10 mouse cellular contexts compared by ENCODE assay signal in genomic region chr16:73105496-73105895, GRCm38 (mm10).
A peak's percentile ranks its signal among the peaks of the same experiment; 100 is the strongest.
DNase-seq lines count a peak whose midpoint lies in the region; ATAC-seq and TF ChIP-seq lines count a peak whose summit lies in the region.
"Had no signal": no experiment of that assay in that cellular context is flagged by ENCODE, and none has a peak within 500 bp of the region (broad histone marks: within the 10 kb centered on the region; RNA-seq: fewer than 3 reads in every experiment).

No protein-coding gene starts in this region.

- no peaks in the 10 kb centered on the region for H3K36me3 ChIP-seq in hindbrain, embryonic 12.5 days
- H3K36me3 ChIP-seq in hindbrain, embryonic 11.5 days (ENCODE audit: control insufficient read depth, insufficient read depth, low read length), result no peaks in the 10 kb centered on the region
- H3K36me3 ChIP-seq: heart, embryonic 13.5 days; liver, embryonic 13.5 days had no signal

- WGBS in hindbrain, embryonic 12.5 days, result 53% methylated on average over 10 of the region's 10 CpGs
- WGBS in hindbrain, embryonic 11.5 days, result 63% methylated on average over 10 of the region's 10 CpGs

- H3K27ac ChIP-seq in hindbrain, embryonic 12.5 days, result peak overlapping the region; percentile 52; the same call in 1 of the 2 replicates
- no peak overlapping the region for H3K27ac ChIP-seq in hindbrain, embryonic 11.5 days (ENCODE audit: low read depth, low read length)
- H3K27ac ChIP-seq in layer of hippocampus, adult 2 months, result peak overlapping the region; percentile 29; the same call in 1 of the 2 replicates
- H3K27ac ChIP-seq: heart, embryonic 13.5 days; liver, embryonic 13.5 days had no signal

- no peaks in the 10 kb centered on the region for H3K9me3 ChIP-seq in hindbrain, embryonic 12.5 days (replicated peaks)
- no peaks in the 10 kb centered on the region for H3K9me3 ChIP-seq in hindbrain, embryonic 11.5 days (ENCODE audit: control insufficient read depth, low read length)
- H3K9me3 ChIP-seq: heart, embryonic 13.5 days; liver, embryonic 13.5 days had no signal

- peak; percentile 72 for ATAC-seq in hindbrain, embryonic 12.5 days (ENCODE audit: low FRiP score)
- no peak for ATAC-seq in hindbrain, embryonic 11.5 days (ENCODE audit: low FRiP score)
- ATAC-seq in CD4-positive, CD25-positive, alpha-beta regulatory T cell, adult 4 months, result no peak

- H3K4me3 ChIP-seq in hindbrain, embryonic 12.5 days, result no peak overlapping the region
- H3K4me3 ChIP-seq in hindbrain, embryonic 11.5 days (ENCODE audit: low read depth, low read length), result no peak overlapping the region
- H3K4me3 ChIP-seq in layer of hippocampus, adult 2 months, result no peak overlapping the region; the same call in 1 of the 2 replicates
- H3K4me3 ChIP-seq: heart, embryonic 13.5 days; liver, embryonic 13.5 days had no signal

- DNase-seq in hindbrain, embryonic 11.5 days (ENCODE audit: low spot score), result no peak
- DNase-seq in cerebellum, adult 9-11 months, result peak; percentile 81
- DNase-seq in layer of hippocampus, adult 2 months (ENCODE audit: low spot score in 2 of 2), result peak; percentile 66
- peak; percentile 68 to 75 for DNase-seq in right cerebral cortex, adult 2 months (ENCODE audit: low spot score in 2 of 2)
- no peak for DNase-seq in kidney, postnatal 4 days
- DNase-seq in embryo, embryonic 10 days (ENCODE audit: low spot score), result no peak
- DNase-seq: liver, embryonic 13.5 days had no signal

- peaks cover 3% of the 10 kb centered on the region; the same call in 1 of the 2 replicates for H3K4me1 ChIP-seq in hindbrain, embryonic 12.5 days
- no peaks in the 10 kb centered on the region for H3K4me1 ChIP-seq in hindbrain, embryonic 11.5 days (replicated peaks; ENCODE audit: control insufficient read depth, insufficient read depth, low read length)
- H3K4me1 ChIP-seq: liver, embryonic 13.5 days had no signal

- H3K9ac ChIP-seq in hindbrain, embryonic 12.5 days, result no peak overlapping the region
- no peak overlapping the region for H3K9ac ChIP-seq in hindbrain, embryonic 11.5 days (ENCODE audit: low read depth, low read length)
- H3K9ac ChIP-seq: heart, embryonic 13.5 days; liver, embryonic 13.5 days had no signal

- H3K27me3 ChIP-seq in hindbrain, embryonic 12.5 days, result no peaks in the 10 kb centered on the region
- H3K27me3 ChIP-seq in hindbrain, embryonic 11.5 days (ENCODE audit: control insufficient read depth, insufficient read depth, low read length), result no peaks in the 10 kb centered on the region
- H3K27me3 ChIP-seq: heart, embryonic 13.5 days; liver, embryonic 13.5 days had no signal

- no peak for TF ChIP-seq CTCF in layer of hippocampus, adult 2 months (conservative IDR thresholded peaks at IDR 0.05)

- H3K4me2 ChIP-seq in hindbrain, embryonic 12.5 days (replicated peaks), result no peak overlapping the region
- H3K4me2 ChIP-seq in hindbrain, embryonic 11.5 days (replicated peaks; ENCODE audit: low read depth, low read length), result no peak overlapping the region
- H3K4me2 ChIP-seq: heart, embryonic 13.5 days; liver, embryonic 13.5 days had no signal

Comparison
In these comparisons a context has a peak if more than half of its experiments do, and no peak if none do; other contexts are left out.
1. DNase-seq: peak in cerebellum, adult 9-11 months (single experiment), layer of hippocampus, adult 2 months (2 of 2) and right cerebral cortex, adult 2 months (2 of 2); none in hindbrain, embryonic 11.5 days (single experiment), kidney, postnatal 4 days (0 of 2) and embryo, embryonic 10 days (single experiment).